Mouse (Mus musculus) kidney, embryonic 16.5 days (tissue): ENCODE measurements around the gene 1700025G04Rik. TPM values are rescaled to one million over a fixed set of nuclear protein-coding genes. Genes with fewer than 3 reads are reported as not detected.
A peak's percentile ranks its signal among the peaks of the same experiment; 100 is the strongest.

ENCODE experiments used
- ATAC-seq: fragments of 200-750 bp; cut with Nextera tagmentation; 2 replicates; pipeline ENCODE4 v1.8.0; 2017; ENCODE audit warnings: moderate TSS enrichment; ENCODE audit not compliant: low FRiP score, low TSS enrichment
- H3K27ac ChIP-seq: fragments of 300-500 bp; sonication (generic); 2 replicates; pipeline ENCODE4 v1.5.1; 2014; ENCODE audit warnings: low read length
- H3K27me3 ChIP-seq: fragments of 300-500 bp; sonication (generic); 2 replicates; pipeline ENCODE4 v1.6.1; 2014; ENCODE audit warnings: low read length, control low read depth, mixed read lengths; ENCODE audit not compliant: insufficient read depth
- H3K36me3 ChIP-seq: fragments of 300-500 bp; sonication (generic); 2 replicates; pipeline ENCODE4 v1.6.1; 2014; ENCODE audit warnings: low read length, control low read depth, mixed read lengths; ENCODE audit not compliant: insufficient read depth
- H3K4me1 ChIP-seq: fragments of 300-500 bp; sonication (generic); 2 replicates; pipeline ENCODE4 v1.6.1; 2014; ENCODE audit warnings: low read length, control low read depth, mixed read lengths; ENCODE audit not compliant: insufficient read depth
- H3K4me2 ChIP-seq: fragments of 300-500 bp; sonication (generic); replicated peaks from 2 replicates; pipeline ENCODE4 v1.6.1; 2014; ENCODE audit warnings: low read depth, low read length
- H3K4me3 ChIP-seq: fragments of 300-500 bp; sonication (generic); 2 replicates; pipeline ENCODE4 v1.5.1; 2014; ENCODE audit warnings: mild to moderate bottlenecking, low read length
- H3K9ac ChIP-seq: fragments of 300-500 bp; sonication (generic); replicated peaks from 2 replicates; pipeline ENCODE4 v1.6.1; 2014; ENCODE audit warnings: low read length
- H3K9me3 ChIP-seq: fragments of 300-500 bp; sonication (generic); 2 replicates; pipeline ENCODE4 v1.6.1; 2016; ENCODE audit warnings: low read length, control low read depth
- WGBS: fragments of 180-500 bp; shearing (Covaris S2); extraction: QIAGEN DNeasy Blood & Tissue Kit; methylation state at CpG from one replicate; pipeline ENCODE4 v1.1.7; 2014; 5-methylcytosine and 5-hydroxymethylcytosine counted together
- polyA plus RNA-seq: library from polyadenylated mRNA; unstranded; fragments of >200 nt; fragmentation: Nextera tagmentation; extraction: Ambion mirVana; gene quantifications from 2 replicates; pipeline ENCODE4 v1.2.1, GENCODE M21; 2015

The 1700025G04Rik gene
- polyA plus RNA-seq, 1 experiment from 2014 or later: 15.4 TPM

DNA sequence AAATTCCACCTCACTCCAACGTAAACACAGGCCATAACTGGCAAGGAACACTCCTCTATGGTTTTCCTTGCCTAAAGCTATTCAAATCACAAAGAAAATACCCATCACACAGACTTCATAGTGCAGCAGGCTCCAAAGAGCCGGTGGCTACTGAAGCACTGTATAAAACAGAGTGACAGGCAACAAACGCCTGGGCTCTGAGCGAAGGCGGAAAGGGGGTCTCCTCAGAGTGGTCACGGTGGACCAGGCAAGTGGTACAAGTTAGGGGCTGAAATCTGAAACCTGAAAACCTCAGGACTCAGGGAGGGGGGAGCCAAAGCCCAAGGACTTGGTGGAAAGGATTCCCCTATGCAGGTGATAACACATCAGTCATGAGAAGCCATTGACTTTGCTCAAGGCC is 127.8 kb downstream of the 1700025G04Rik start:
- peak; percentile 53; the same call in 1 of the 2 replicates for ATAC-seq
- peaks cover 21% of the 10 kb centered on the region for H3K4me1 ChIP-seq
- H3K27ac ChIP-seq: no peak overlapping the region
- H3K4me2 ChIP-seq: no peak overlapping the region
- no peak overlapping the region for H3K4me3 ChIP-seq
- H3K36me3 ChIP-seq: no peaks in the 10 kb centered on the region
- WGBS: 31% methylated on average over 6 of the region's 6 CpGs
- H3K9ac ChIP-seq: no peak overlapping the region
- no peaks in the 10 kb centered on the region for H3K27me3 ChIP-seq
- H3K9me3 ChIP-seq: peaks cover 5% of the 10 kb centered on the region; the same call in 1 of the 2 replicates

DNA sequence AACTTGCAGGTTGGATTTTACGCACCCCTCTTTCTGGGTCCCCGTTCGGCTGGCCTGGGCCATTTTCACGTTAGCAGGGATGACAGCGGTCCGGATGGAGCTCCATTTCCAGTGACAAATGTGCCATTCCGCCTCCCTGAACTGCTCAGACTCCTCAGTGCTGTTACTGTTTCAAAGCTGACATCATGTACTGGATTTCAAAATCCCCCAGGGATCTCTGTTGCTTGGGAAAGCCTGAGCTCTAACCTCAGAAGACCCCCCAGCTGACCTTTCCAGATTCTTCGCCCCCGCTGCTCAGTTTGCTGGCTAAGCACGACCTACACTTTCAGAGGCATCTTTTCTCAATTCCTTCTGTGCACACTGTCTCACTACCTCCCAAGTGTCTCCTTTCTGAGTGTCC is 128.7 kb downstream of the 1700025G04Rik start:
- H3K27ac ChIP-seq: no peak overlapping the region
- no peaks in the 10 kb centered on the region for H3K36me3 ChIP-seq
- H3K4me3 ChIP-seq: no peak overlapping the region
- H3K4me1 ChIP-seq: peaks cover 18% of the 10 kb centered on the region; the same call in 1 of the 2 replicates
- H3K27me3 ChIP-seq: no peaks in the 10 kb centered on the region
- 61% methylated on average over 10 of the region's 10 CpGs for WGBS
- H3K4me2 ChIP-seq: no peak overlapping the region
- no peak; the same call in 1 of the 2 replicates for ATAC-seq
- H3K9ac ChIP-seq: no peak overlapping the region
- peaks cover 5% of the 10 kb centered on the region; the same call in 1 of the 2 replicates for H3K9me3 ChIP-seq

DNA sequence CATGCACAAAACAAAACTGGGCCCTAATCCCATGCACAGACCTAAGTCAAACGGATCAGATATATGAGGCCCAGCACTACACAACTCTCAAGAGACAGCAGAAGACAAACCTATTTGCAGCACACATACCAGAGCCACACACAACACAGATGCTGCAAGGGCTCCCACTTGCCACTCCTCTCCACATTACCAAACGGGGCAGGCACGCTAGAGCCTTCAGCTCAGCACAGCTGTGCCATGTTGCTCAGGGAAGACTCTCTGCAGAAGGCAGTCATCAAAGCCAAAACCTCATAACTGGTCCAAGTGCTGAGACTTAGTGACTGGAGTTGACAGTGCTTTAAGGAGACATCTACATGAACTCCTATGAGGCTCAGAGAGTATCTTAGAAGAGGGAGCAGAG is 130.9 kb downstream of the 1700025G04Rik start:
- Histone ChIP-seq H3K4me2 (no peak overlapping the region), H3K4me3 (no peak overlapping the region), H3K27ac (no peak overlapping the region), H3K9me3 (peaks cover 5% of the 10 kb centered on the region; the same call in 1 of the 2 replicates), H3K27me3 (no peaks in the 10 kb centered on the region), H3K4me1 (peaks cover 18% of the 10 kb centered on the region; the same call in 1 of the 2 replicates), H3K9ac (no peak overlapping the region), H3K36me3 (no peaks in the 10 kb centered on the region)
- ATAC-seq: no peak
- 69% methylated on average over 3 of the region's 3 CpGs for WGBS

DNA sequence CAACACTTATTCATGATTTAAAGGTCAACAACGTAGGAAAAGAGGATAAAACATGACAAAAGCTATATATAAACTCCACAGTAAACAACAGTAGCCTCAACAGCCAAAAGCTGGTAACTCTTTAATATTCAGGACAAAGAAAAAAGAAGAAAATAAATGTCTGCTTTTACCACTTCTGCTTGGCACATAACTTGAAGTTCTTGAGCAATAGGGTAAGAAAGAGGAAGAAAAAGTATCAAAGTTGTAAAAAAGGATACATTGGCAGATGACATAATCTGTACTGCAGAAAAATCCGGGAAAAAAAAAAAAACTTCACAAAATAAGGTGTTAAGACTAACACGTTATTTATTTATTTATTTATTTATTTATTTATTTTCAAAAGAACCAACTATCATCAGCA is 131.5 kb downstream of the 1700025G04Rik start:
- no peak overlapping the region for H3K4me3 ChIP-seq
- H3K27me3 ChIP-seq: no peaks in the 10 kb centered on the region
- peaks cover 5% of the 10 kb centered on the region; the same call in 1 of the 2 replicates for H3K9me3 ChIP-seq
- H3K4me2 ChIP-seq: no peak overlapping the region
- no peak overlapping the region for H3K9ac ChIP-seq
- WGBS: 73% methylated on average over 3 of the region's 3 CpGs
- H3K4me1 ChIP-seq: peaks cover 16% of the 10 kb centered on the region; the same call in 1 of the 2 replicates
- no peak overlapping the region for H3K27ac ChIP-seq
- no peak for ATAC-seq
- H3K36me3 ChIP-seq: no peaks in the 10 kb centered on the region

DNA sequence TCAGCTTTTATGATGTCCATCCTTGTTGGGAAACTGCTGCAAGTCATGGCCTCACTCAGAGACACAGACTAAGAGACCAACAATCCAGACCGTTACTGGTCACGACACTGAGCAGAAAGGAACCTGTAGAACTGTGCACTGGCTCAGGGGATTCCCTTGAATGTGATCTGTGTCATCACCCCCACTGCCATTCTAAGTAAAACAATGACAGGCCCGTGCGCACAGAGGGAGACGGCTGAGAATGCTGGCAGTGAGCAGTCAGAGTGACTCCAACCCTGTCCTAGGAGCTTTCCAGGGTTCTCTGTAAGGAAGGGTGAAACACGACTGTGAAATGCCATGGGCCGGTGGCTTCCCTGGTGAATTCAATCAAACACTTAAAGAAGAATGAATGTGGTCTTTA is 132.3 kb downstream of the 1700025G04Rik start:
- no peak overlapping the region for H3K9ac ChIP-seq
- no peaks in the 10 kb centered on the region for H3K36me3 ChIP-seq
- peaks cover 18% of the 10 kb centered on the region; the same call in 1 of the 2 replicates for H3K4me1 ChIP-seq
- H3K9me3 ChIP-seq: peaks cover 5% of the 10 kb centered on the region; the same call in 1 of the 2 replicates
- H3K4me3 ChIP-seq: no peak overlapping the region
- WGBS: 50% methylated on average over 7 of the region's 7 CpGs
- H3K27ac ChIP-seq: no peak overlapping the region
- no peak for ATAC-seq
- H3K4me2 ChIP-seq: no peak overlapping the region
- H3K27me3 ChIP-seq: no peaks in the 10 kb centered on the region

DNA sequence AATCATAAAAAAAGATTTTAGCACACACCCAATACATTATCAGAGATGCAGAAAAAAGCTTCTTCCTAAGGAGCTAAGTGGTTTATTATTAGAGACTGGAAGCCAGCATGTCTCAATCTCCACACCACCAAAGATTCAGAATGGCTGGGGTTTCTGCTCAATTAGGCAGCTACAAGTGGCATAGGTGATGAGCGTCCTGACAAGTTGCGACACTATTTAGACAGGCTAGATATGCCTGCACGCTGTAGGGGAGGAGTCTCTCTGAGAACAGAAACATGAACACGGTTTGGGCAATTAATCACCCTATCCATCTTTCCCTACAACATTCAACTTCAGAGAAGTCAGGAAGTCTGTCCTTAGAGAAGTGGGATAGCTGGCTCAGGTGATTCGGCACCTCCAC is 134.1 kb downstream of the 1700025G04Rik start:
- 45% methylated on average over 5 of the region's 5 CpGs for WGBS
- Histone ChIP-seq H3K9ac (no peak overlapping the region), H3K27ac (no peak overlapping the region), H3K4me1 (0 out of 2 replicates have a peak, but pooled peaks cover 7% of the 10 kb centered on the region), H3K36me3 (no peaks in the 10 kb centered on the region), H3K4me2 (no peak overlapping the region), H3K4me3 (no peak overlapping the region), H3K9me3 (peaks cover 5% of the 10 kb centered on the region; the same call in 1 of the 2 replicates), H3K27me3 (no peaks in the 10 kb centered on the region)
- no peak for ATAC-seq

DNA sequence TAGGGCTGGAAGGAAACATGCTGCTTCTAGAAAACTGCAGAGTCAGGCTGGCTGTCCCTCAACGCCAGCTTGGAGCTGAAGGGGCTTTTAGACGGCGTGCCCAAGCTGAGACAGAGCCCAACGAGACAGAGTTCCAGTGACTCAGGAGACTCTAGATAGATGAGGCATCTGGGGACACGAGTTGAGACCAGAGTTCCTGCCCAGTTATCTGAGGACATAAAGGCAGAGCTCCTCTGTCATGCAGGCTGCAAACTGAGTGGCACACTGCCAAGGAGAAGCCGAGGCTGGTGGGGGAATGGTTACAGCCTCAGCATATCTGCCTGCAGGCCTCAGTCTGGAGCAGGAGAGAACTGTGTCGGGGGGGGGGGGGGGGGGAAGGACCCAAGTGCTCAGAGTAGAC is 136.4 kb downstream of the 1700025G04Rik start:
- Histone ChIP-seq H3K9ac (no peak overlapping the region), H3K4me3 (no peak overlapping the region), H3K4me1 (peaks cover 12% of the 10 kb centered on the region; the same call in 1 of the 2 replicates), H3K27ac (no peak overlapping the region), H3K36me3 (no peaks in the 10 kb centered on the region), H3K27me3 (no peaks in the 10 kb centered on the region), H3K4me2 (no peak overlapping the region), H3K9me3 (no peaks in the 10 kb centered on the region)
- WGBS: 46% methylated on average over 7 of the region's 7 CpGs
- peak; percentile 9; the same call in 1 of the 2 replicates for ATAC-seq

DNA sequence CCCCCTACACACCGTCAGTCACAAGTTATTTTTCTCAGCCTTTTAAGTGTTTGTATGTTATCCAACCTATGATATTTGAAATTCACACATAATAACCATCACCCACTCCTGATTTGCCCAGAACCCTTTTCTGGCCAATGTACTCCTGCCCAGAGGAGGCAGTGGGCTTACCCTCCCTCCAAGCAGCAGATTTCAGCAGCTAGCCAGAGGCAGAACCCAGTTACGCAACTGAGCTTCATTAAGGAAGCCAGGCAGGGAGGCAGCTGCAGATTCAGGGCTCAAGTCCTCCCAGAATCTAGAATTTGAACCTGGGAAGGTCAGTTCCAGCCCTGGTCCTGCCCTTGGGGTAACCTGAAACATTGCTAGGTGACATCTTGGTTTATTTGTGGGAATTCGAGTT is 141.9 kb downstream of the 1700025G04Rik start:
- peak overlapping the region; percentile 38; the same call in 1 of the 2 replicates for H3K27ac ChIP-seq

DNA sequence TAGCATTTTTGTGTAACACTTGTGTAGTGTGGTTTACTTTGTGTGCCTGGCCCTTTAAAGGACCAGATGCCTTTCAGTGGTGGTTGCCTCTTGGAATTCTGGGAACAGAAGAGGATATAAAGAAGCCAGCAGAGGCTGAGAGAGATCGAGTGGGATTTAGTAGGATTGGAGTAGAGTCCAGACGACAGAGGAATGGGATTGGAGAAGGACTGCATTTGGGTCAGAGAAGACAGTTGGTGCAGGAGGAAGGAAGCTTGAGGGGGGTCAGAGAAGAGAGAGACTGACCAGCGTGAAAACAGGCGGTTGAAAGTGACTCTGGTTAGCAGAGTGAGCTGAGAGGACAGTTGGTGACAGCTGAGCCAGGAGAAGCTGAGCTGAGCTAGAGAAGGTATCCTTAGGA is 142.4 kb downstream of the 1700025G04Rik start:
- Histone ChIP-seq H3K36me3 (no peaks in the 10 kb centered on the region), H3K4me3 (peak overlapping the region; percentile 15; the same call in 1 of the 2 replicates), H3K4me2 (peak overlapping the region; percentile 34), H3K9me3 (no peaks in the 10 kb centered on the region), H3K4me1 (peaks cover 35% of the 10 kb centered on the region), H3K9ac (0 out of 2 replicates have a peak overlapping the region, but pooled peaks have one; percentile 35), H3K27ac (peak overlapping the region; percentile 38; the same call in 1 of the 2 replicates), H3K27me3 (no peaks in the 10 kb centered on the region)
- WGBS: 29% methylated on average over 4 of the region's 4 CpGs
- no peak for ATAC-seq

More for the DNA sequence above, 141.9 kb downstream of the 1700025G04Rik start:
- ATAC-seq: no peak
- Histone ChIP-seq H3K27me3 (no peaks in the 10 kb centered on the region), H3K4me2 (peak overlapping the region; percentile 34; the same call in 1 of the 2 replicates), H3K9ac (no peak overlapping the region), H3K4me1 (peaks cover 37% of the 10 kb centered on the region), H3K4me3 (no peak overlapping the region), H3K36me3 (no peaks in the 10 kb centered on the region), H3K9me3 (no peaks in the 10 kb centered on the region)
- 58% methylated on average over 3 of the region's 3 CpGs for WGBS

DNA sequence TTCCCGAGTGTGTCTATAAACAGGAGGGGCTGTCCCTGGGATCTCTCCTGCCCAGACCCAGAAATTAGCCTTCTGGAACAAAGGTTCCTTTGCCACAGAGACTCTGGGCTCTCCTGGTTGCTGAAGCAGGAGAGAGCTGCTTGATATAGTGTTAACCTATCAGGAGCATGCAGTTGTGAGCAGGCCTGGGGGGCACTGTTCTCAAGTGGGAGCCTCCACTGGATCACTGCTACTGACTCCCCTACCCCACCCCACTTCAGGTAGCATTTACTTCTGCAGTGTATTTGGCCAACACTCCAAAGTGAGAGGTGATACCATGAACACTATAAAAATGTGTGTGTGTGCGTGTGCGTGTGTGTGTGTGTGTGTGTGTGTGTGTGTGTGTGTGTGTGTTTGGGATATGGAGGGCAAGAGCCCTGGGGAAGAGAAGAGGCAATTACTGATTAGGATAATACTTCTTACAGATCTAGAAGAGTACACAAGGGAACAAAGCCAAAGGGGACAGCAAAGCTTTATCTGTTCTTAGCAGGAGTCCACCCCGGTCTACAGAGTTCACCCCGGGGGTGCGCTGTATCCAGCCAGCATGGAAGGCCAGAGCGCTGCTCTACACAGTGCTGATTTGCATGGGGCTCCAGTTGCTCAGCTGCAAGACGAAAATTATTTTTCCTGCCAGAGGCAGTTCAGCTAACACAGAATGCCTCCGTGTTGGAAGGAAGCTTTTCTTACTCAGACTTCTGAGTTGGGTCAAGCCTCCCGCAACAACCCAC is 145.3 kb downstream of the 1700025G04Rik start:
- 56% methylated on average over 10 of the region's 10 CpGs for WGBS
- Histone ChIP-seq H3K27ac (peak overlapping the region; percentile 17; the same call in 1 of the 2 replicates), H3K36me3 (no peaks in the 10 kb centered on the region), H3K9me3 (no peaks in the 10 kb centered on the region), H3K4me2 (no peak overlapping the region), H3K4me3 (no peak overlapping the region), H3K4me1 (peaks cover 39% of the 10 kb centered on the region), H3K27me3 (no peaks in the 10 kb centered on the region), H3K9ac (no peak overlapping the region)
- ATAC-seq: 0 out of 2 replicates have a peak, but pooled peaks have one; percentile 46
